Mouse (Mus musculus): ENCODE data around the gene Slmap.

- TF ChIP-seq CTCF (IDR thresholded peaks at IDR 0.05; ENCODE audit: borderline replicate concordance, insufficient read depth, low read depth, low read length) (no peak), POLR2A (IDR thresholded peaks at IDR 0.05; ENCODE audit: borderline replicate concordance, insufficient read depth, low read length) (no peak)
Measured at GRCm38 (mm10) chr14:26481457-26481856, 53.3 kb downstream of the Slmap start.

Data from cerebellum, adult 2 months (tissue).